Mouse (Mus musculus) testis, adult 2 months (tissue): ENCODE results near the gene Cercam. TPM values are rescaled to one million over a fixed set of nuclear protein-coding genes. Genes with fewer than 3 reads are reported as not detected.

Source experiments
- H3K27ac ChIP-seq: fragments of 200-500 bp; 2 replicates; pipeline ENCODE4 v1.5.1; 2012; ENCODE audit warnings: low read depth, low read length; ENCODE audit not compliant: control insufficient read depth, insufficient read depth
- H3K27me3 ChIP-seq: fragments of 200-500 bp; 2 replicates; pipeline ENCODE4 v1.6.1; 2012; ENCODE audit warnings: mild to moderate bottlenecking, low read length, moderate library complexity; ENCODE audit not compliant: control insufficient read depth, insufficient read depth
- H3K36me3 ChIP-seq: fragments of 200-500 bp; 2 replicates; pipeline ENCODE4 v1.6.1; 2012; ENCODE audit warnings: mild to moderate bottlenecking, low read length; ENCODE audit not compliant: control insufficient read depth, insufficient read depth
- H3K4me1 ChIP-seq: fragments of 200-500 bp; 2 replicates; pipeline ENCODE4 v1.6.1; 2012; ENCODE audit warnings: low read length; ENCODE audit not compliant: control insufficient read depth, insufficient read depth
- H3K4me3 ChIP-seq: fragments of 200-500 bp; 2 replicates; pipeline ENCODE4 v1.5.1; 2012; ENCODE audit warnings: low read depth, mild to moderate bottlenecking, low read length, moderate library complexity, mixed read lengths; ENCODE audit not compliant: control insufficient read depth
- CTCF ChIP-seq: fragments of 200-500 bp; IDR thresholded peaks from 2 replicates; pipeline ENCODE4 v1.5.1; 2012; ENCODE audit warnings: low read depth, mild to moderate bottlenecking, inconsistent platforms, low read length, moderate library complexity; ENCODE audit not compliant: control insufficient read depth, insufficient read depth, insufficient replicate concordance
- POLR2A ChIP-seq: fragments of 200-500 bp; IDR thresholded peaks from 2 replicates; pipeline ENCODE4 v1.6.1; 2012; ENCODE audit warnings: low read depth, mild to moderate bottlenecking, inconsistent platforms, low read length, moderate library complexity; ENCODE audit not compliant: control insufficient read depth
- polyA plus RNA-seq: library from polyadenylated mRNA; depleted of rRNA; stranded (reverse); fragments of >200 nt; gene quantifications from 2 replicates; pipeline ENCODE4 v1.2.3, GENCODE M21; 2012

Cercam gene
- polyA plus RNA-seq, 1 experiment, result 10.1 TPM

DNA sequence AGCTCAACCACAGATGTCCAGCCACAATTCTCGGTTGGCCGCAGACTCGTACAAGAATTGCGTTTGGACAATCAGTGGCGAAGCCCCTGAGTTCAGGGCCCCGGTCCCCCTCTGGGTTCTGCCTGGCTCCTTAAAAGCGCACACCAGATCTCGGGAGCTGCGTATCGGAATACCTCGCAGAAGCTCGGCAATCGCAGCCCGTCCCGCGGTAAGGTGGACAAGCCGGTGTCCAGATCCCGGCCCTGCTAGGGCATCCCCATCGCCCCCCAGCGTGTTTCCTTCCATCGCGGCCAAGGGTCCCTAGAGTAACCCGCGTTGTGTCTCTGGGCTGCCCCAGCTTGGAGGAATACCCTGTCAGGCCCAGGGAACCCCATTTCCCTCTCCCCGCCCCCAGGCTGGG is 23.3 kb upstream of the Cercam start:
- TF ChIP-seq POLR2A (no peak), CTCF (no peak)
- Histone ChIP-seq H3K4me1 (peaks cover 11% of the 10 kb centered on the region), H3K36me3 (0 out of 2 replicates have a peak, but pooled peaks cover 3% of the 10 kb centered on the region), H3K27ac (no peak overlapping the region), H3K27me3 (no peaks in the 10 kb centered on the region; the same call in 1 of the 2 replicates), H3K4me3 (peak overlapping the region; percentile 48)

DNA sequence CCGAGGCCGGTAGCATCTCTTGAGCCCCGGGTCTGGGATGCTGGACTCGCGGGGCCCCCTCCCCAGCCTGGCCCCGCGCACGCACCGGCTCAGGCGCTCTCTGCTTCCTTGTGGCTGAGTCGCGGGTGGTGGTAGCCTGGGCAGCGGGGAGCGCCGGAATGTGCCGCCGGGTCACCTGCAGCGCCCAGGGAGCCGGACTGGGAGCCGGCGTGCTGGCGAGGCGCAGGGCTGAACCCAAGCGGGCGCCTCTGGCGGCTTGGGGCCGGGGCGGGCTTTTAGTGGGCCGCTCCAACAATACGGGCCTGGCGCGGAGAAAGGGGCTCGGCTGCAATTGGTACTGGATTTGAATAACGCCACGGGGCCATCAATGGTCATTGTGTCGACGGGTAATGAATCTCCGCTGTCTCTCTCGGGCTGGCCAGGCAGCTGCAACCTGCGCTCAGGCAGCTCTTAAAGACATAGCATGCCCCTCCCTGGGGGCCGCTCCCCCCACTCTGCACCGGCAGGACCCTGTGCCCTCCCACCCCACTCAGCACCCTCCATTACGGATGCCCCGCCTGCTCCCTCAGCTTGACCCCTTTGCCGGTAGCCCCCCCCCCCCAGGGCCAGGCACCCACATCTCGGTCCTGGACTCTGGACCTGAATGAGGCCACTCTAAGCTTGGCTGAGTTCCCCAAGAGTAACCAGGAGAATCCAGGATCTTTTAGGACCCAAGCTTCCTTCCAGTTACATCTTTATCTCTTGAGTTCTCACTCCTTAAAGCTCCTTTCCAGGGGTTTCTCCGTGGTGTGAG is 22.7 kb upstream of the Cercam start:
- TF ChIP-seq POLR2A (no peak), CTCF (no peak)
- peak overlapping the region; percentile 48 for H3K4me3 ChIP-seq
- peaks cover 11% of the 10 kb centered on the region for H3K4me1 ChIP-seq
- no peaks in the 10 kb centered on the region; the same call in 1 of the 2 replicates for H3K27me3 ChIP-seq
- H3K36me3 ChIP-seq, result 0 out of 2 replicates have a peak, but pooled peaks cover 3% of the 10 kb centered on the region
- no peak overlapping the region for H3K27ac ChIP-seq

DNA sequence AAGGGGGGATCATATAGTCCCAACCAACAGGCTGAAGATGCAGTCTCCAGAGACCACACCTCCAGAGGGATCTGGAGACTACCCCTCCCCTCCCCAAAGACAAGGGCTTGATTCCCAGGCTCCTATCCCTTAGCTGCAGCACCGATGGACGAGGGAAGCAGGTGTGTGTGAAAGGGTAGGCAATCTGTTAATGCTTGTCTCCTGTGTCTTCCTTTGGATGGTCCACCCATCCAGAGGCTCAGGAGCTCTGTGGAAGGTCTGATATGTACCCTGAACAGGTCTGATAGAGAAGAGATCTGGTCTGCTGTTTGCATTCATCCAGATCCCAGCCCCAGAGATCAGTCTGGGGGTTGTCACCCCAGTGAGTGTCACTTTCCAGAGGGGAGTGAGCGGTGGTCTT is 22.1 kb upstream of the Cercam start:
- Histone ChIP-seq H3K4me3 (no peak overlapping the region), H3K36me3 (0 out of 2 replicates have a peak, but pooled peaks cover 3% of the 10 kb centered on the region), H3K27me3 (no peaks in the 10 kb centered on the region; the same call in 1 of the 2 replicates), H3K27ac (no peak overlapping the region), H3K4me1 (peaks cover 11% of the 10 kb centered on the region)
- TF ChIP-seq POLR2A (no peak), CTCF (no peak)

DNA sequence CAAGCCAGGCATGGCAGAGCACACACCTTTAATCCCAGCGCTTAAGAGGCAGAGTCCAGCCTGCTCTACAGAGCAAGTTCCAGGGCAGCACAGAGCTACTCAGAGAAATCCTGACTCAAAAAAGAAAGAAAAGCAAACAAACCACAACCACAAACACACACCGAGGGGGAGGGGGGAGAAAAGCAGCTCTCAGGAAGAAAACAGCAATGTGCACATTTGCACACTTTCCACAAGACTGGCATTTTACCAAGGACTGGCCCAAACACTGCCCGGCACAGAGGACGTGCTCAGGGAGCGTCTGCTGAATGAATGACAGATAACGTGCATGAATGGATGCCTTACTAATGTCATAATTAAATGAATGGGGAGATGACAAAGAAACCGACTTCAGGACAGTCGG is 19.9 kb upstream of the Cercam start:
- no peak overlapping the region for H3K27ac ChIP-seq
- no peaks in the 10 kb centered on the region; the same call in 1 of the 2 replicates for H3K27me3 ChIP-seq
- H3K4me3 ChIP-seq, result no peak overlapping the region
- H3K4me1 ChIP-seq, result peaks cover 11% of the 10 kb centered on the region
- TF ChIP-seq POLR2A, result no peak
- TF ChIP-seq CTCF, result no peak
- no peaks in the 10 kb centered on the region for H3K36me3 ChIP-seq

DNA sequence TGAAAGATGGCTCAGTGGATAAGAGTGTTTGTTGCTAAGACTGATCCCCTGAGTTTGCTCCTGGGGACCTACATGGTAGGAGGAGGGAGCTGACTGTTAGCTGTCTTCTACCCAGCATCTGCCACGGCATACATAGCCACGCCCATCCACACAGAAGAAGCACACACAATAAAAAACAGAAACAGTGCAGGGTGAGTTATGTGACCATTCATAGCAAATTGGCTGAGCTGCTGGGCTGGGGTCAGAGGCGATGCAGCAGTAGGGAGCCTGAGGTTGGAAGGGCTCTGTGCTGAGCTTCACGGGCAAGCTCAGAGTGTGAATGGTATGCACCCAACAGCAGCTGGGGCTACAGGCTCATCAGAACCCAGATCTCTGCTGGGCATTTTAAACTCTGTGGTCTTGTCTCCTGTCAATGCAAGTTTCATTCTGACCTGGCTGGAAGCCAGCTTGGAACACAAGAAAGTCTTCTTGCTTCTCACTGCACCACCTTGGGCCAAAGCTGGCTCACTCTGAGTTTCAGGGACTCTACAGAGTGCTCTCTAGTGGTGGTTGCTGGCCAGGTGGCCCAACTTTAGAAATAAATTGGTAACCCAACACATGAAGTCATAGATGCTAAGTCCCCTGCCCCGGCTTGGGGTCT is 19.0 kb upstream of the Cercam start:
- no peaks in the 10 kb centered on the region; the same call in 1 of the 2 replicates for H3K27me3 ChIP-seq
- TF ChIP-seq POLR2A (no peak), CTCF (no peak)
- H3K4me1 ChIP-seq, result peaks cover 11% of the 10 kb centered on the region
- H3K36me3 ChIP-seq, result no peaks in the 10 kb centered on the region
- H3K27ac ChIP-seq, result no peak overlapping the region
- no peak overlapping the region for H3K4me3 ChIP-seq

DNA sequence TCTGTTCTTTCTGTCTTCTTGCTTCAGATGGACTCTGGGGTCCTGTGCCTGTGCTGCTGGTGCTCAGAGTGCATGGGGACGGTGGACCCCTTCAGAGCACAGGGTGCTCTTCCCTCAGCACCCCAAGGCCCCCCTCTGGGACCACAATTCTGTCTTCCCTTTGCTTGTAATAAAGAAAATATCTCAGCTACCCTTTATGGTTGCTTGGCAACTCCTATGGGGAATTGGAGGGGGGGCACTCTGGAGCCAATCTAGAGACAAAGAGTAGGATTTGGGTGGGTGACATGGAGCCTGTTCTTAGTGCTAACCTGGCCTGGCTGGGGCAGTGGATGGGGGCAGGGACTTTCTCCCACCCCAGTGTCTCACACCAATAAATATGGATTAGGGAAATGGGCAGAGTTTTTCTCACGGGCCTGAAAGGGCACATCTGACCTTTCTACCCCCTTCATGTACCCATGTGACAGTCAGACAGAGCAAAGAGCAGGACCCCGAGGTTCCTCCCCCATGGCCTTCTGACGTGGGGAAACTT is 15.9 kb upstream of the Cercam start:
- TF ChIP-seq POLR2A (no peak), CTCF (no peak)
- no peaks in the 10 kb centered on the region for H3K27me3 ChIP-seq
- H3K4me1 ChIP-seq, result no peaks in the 10 kb centered on the region
- H3K4me3 ChIP-seq, result no peak overlapping the region
- no peaks in the 10 kb centered on the region for H3K36me3 ChIP-seq
- no peak overlapping the region for H3K27ac ChIP-seq

DNA sequence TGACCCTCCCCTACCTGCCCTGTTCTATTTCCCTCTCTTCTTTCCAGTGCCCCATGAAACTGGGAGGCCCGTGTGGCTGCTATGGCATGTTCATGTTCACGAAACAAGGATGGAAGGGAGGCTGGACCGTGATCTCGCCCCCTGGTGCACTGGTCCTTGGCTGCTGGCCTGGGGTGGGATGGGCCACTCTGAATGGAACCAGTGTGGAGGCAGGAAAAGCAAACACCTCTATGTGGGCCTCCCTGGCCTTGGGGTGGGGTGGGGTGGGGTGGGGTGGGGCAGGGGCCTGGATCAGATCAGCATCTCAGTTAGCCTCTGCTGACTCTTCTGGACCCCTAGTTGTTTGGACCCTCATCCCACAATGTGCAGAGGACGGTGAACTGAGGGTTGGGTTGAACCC is 15.2 kb upstream of the Cercam start:
- no peak overlapping the region for H3K4me3 ChIP-seq
- no peaks in the 10 kb centered on the region for H3K4me1 ChIP-seq
- no peaks in the 10 kb centered on the region for H3K27me3 ChIP-seq
- TF ChIP-seq POLR2A (no peak), CTCF (no peak)
- no peaks in the 10 kb centered on the region for H3K36me3 ChIP-seq
- no peak overlapping the region for H3K27ac ChIP-seq
